Mouse (Mus musculus) mouse embryonic stem cell (cell line): ENCODE results near the gene Fjx1.

Experiments used
- in situ Hi-C, 2 experiments: fragments of 300-500 bp; cut with MboI; formaldehyde crosslinking; loops; 1 replicate in 1 of 2; 3 replicates in 1 of 2; pipeline ENCODE4 v1.14.3; 2019 to 2020; ENCODE audit warnings: low sequenced_read_pairs in 2 of 2, low pct_unique_long_range_greater_than_20kb in 1 of 2, mixed read lengths in 1 of 2; ENCODE audit not compliant: unreplicated experiment in 1 of 2

Fjx1 gene

GRCm38 (mm10) chr2:102451671-102452549 is at the start of gene Fjx1:
Fjx1 (minus strand) TSS chr2:102452499.
- in situ Hi-C loops, result loop anchor here (5.0 to 10.0 kb wide), 2 partner anchors 545 to 547 kb away; no protein-coding TSS in a partner anchor

DNA sequence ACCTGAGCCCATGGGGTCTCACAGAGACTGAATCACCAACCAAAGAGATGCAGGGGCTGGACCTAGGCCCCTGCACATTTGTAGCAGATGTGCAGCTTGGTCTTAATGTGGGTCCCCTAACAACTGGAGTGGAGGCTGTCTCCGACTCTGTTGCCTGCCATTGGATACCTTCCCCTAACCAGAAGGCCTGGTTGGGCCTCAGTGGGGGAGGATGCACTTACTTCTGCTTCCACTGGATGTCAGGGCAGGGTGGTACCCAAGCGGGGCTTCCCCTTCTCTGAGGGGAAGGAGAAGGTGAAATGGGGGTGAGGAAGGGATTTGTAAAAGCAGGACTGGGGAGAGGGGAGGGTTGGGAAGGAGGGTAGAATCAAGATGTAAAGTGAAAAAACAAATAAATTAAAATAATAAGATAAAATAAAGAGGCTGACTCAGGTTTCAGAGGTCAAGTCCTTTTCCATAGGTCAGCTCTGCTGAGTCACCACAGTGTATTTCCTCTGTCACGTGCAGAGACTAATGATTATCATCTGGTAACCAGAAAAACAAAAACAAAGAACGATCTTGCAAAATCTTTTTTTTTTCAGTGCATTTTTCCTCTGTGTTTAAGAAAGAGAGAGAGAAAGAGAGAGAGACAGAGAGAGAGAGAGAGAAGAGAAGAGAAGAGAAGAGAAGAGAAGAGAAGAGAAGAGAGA is 47.8 kb upstream of the Fjx1 start:
- in situ Hi-C loops, result no loop called here

DNA sequence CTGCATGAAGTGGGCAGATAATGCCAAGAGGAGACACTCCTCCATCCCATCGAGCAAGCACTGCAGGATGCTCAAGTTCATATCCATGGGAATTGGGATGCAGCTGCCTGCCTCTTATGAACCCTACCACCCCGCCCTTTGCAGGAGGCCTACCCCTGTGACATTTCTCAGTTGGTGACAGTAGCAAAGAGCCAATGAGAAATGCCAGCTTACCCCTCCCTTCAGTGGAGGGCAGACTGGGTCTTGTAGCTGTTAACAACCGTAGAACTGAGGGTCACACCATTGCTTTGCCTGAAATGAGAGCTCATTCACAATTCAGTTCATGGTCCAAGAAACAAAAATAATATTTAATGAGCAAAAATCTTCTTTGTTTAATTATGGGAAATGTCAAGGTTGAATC is 28.4 kb upstream of the Fjx1 start:
- in situ Hi-C loops, result no loop called here

DNA sequence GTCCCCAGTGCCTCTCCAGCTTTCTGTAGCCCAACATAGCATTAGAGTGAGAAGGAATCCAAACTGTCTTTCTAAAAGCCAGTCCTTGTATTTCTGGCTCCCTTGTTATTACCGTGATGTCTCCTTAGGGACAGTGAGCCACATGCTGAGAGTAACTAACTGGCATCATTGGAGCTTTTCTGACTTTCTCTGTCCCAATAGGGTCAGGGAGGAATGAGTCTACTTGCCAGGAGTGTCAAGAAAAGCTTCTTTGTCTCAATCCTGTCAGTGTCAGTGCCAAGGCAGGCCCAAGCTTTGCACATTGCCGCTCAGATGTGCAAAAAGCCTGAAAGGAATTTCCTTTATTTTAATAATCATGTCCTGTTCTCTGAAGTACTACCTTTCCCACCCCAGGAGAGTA is 23.8 kb upstream of the Fjx1 start:
- in situ Hi-C loops, result no loop called here

GRCm38 (mm10) chr2:102468645-102469044 is 16.3 kb upstream of the Fjx1 start:
- in situ Hi-C loops, result no loop called here

DNA sequence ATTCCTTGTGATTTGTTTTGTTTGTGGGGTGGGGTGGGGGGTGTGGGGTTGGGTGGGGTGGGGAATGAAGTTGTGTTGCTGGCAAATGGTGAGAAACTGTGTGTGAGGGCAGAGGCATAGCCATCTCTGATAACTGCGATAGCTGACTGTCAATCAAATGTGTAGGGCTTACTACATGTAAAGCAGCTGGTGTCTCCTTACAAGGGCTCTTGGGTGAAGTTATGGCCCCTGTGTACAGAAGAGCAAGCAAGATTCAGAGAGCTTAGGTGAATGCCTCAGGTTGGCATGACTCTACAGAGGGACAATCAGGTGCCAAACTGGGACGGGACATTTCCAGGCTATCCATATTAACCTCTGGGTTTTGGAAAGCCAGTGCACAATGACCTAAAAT is 12.0 kb upstream of the Fjx1 start:
- in situ Hi-C loops, result no loop called here

GRCm38 (mm10) chr2:102463587-102464341 is 11.5 kb upstream of the Fjx1 start:
- in situ Hi-C loops, result no loop called here

DNA sequence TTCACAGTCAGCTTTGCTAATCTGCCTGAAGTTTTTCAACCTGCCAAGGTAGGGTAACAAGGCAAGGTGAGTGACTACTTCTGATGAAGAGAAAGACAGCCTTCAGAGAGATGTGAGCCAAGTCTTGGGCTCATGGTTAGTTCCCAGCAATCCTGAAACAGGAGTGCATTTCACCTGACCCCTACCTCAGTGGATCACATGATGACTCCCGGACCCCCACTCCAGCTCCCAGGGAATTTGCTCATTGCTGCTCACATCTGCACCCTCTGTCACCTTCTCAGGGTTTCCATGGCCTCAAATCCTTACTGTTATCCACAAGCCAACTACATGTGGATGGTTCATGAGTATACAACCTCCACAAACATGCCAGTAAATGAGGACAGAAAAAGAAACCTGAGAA is 9.2 kb upstream of the Fjx1 start:
- in situ Hi-C loops, result no loop called here

- in situ Hi-C loops, result loop anchor here in 1 of 2 experiments (10.0 kb wide), 1 partner anchor 550 kb away; no protein-coding TSS in a partner anchor
Measured at GRCm38 (mm10) chr2:102455126-102455525, 2.8 kb upstream of the Fjx1 start.

- in situ Hi-C loops, result loop anchor here (5.0 to 10.0 kb wide), 2 partner anchors 546 to 549 kb away; no protein-coding TSS in a partner anchor
Measured at GRCm38 (mm10) chr2:102453447-102453846, 1.1 kb upstream of the Fjx1 start.

GRCm38 (mm10) chr2:102450761-102451670 is 1.3 kb downstream of the Fjx1 start:
- in situ Hi-C loops, result loop anchor here (5.0 to 10.0 kb wide), 2 partner anchors 544 to 546 kb away; no protein-coding TSS in a partner anchor

DNA sequence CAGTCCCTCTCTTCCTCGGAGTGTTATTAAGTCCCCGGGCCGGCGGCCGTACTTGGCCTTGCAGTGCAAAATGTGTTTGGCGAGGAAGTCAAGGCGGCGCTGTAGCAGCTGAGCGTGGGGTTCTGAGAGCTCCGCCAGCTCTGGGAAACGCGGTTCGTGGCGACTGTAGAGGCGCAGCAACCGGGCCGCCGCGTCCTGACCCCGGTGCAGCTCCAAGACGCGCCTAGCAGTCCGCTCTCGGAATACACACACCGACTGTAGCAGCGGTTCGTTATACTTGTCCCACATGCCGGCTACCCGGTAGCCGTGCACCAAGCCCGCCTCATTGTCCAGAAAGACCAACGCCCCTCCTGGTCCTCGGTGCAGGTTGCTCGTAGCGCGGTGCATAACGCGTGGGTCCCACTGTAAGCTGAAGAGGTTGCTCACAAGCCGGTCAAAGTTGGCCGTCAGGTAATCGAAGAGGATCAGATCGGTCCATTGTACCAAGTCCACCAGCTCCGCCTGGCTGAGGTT is 2.0 kb downstream of the Fjx1 start:
- in situ Hi-C loops, result loop anchor here (5.0 to 10.0 kb wide), 2 partner anchors 543 to 546 kb away; no protein-coding TSS in a partner anchor

- in situ Hi-C loops, result loop anchor here (5.0 to 25.0 kb wide), 3 partner anchors 362 to 545 kb away; no protein-coding TSS in a partner anchor
Measured at GRCm38 (mm10) chr2:102449630-102450247, 2.6 kb downstream of the Fjx1 start.

DNA sequence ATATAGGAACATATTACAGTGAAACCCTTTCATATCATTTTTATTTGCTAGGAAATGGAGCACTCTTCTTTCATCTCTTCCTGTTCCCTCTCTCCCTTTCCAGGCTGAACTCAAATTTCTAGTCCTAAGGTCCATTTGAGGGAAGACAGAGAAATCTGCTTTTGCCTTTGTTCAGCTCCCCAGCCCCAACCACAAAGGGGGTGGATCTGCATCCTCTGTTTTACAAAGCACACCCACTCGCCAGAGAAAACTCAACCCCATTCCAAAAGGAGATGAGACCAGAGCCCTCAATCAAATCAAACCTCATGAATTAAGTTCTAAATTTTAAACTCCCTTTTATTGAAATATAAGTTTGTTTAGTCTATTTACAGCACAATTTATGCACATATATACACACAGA is 3.2 kb downstream of the Fjx1 start:
- in situ Hi-C loops, result loop anchor here in 1 of 2 experiments (25.0 kb wide), 1 partner anchor 362 kb away; no protein-coding TSS in a partner anchor

- in situ Hi-C loops, result loop anchor here in 1 of 2 experiments (25.0 kb wide), 1 partner anchor 361 kb away; no protein-coding TSS in a partner anchor
Measured at GRCm38 (mm10) chr2:102447831-102448230, 4.5 kb downstream of the Fjx1 start.

DNA sequence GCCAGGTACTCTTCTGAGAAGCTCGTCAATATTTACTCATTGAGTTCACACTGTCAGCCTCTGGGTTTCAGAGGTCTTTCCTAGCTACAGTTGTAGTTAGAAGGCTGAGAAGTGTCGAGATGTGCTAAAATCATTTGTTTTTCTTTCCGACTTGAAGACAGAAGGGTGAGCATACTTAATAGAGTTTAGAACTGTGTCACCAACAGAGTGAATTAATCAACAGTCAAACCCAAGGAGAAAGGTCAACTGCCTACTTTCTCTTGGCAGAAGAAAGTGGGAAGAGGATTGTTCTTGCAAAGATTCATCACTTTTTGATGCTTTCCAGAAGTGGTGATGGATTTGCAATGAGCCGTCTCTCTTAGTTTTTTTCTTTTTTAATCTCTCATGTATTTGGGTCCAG is 5.4 kb downstream of the Fjx1 start:
- in situ Hi-C loops, result loop anchor here in 1 of 2 experiments (25.0 kb wide), 1 partner anchor 360 kb away; no protein-coding TSS in a partner anchor
